Mouse (Mus musculus) embryonic facial prominence, embryonic 14.5 days (tissue): Measurements from ENCODE around the gene Neil1. TPM values are rescaled to one million over a fixed set of nuclear protein-coding genes. Genes with fewer than 3 reads are reported as not detected.

ENCODE experiments used
- ATAC-seq: fragments of 200-750 bp; cut with Nextera tagmentation; 2 replicates; pipeline ENCODE4 v1.8.0; 2017; ENCODE audit warnings: low read depth, moderate number of reproducible peaks, moderate TSS enrichment
- DNase-seq: peaks from one replicate; pipeline ENCODE4 v3.0.0-alpha.2; 2015; ENCODE audit warnings: low spot score
- H3K27ac ChIP-seq: fragments of 300-500 bp; sonication (generic); replicated peaks from 2 replicates; pipeline ENCODE4 v1.5.1; 2014; ENCODE audit warnings: low read depth, mild to moderate bottlenecking, low read length, moderate library complexity
- H3K27me3 ChIP-seq: fragments of 300-500 bp; sonication (generic); replicated peaks from 2 replicates; pipeline ENCODE4 v1.6.1; 2014; ENCODE audit warnings: low read length; ENCODE audit not compliant: control insufficient read depth, insufficient read depth
- H3K36me3 ChIP-seq: fragments of 300-500 bp; sonication (generic); 2 replicates; pipeline ENCODE4 v1.6.1; 2014; ENCODE audit warnings: low read length, mixed read lengths; ENCODE audit not compliant: control insufficient read depth, insufficient read depth
- H3K4me1 ChIP-seq: fragments of 300-500 bp; sonication (generic); 2 replicates; pipeline ENCODE4 v1.6.1; 2014; ENCODE audit warnings: antibody characterized with exemption, low read length; ENCODE audit not compliant: control insufficient read depth, insufficient read depth
- H3K4me2 ChIP-seq: fragments of 300-500 bp; sonication (generic); 2 replicates; pipeline ENCODE4 v1.6.1; 2014; ENCODE audit warnings: low read depth, mild to moderate bottlenecking, low read length, moderate library complexity, mixed read lengths
- H3K4me3 ChIP-seq: fragments of 300-500 bp; sonication (generic); 2 replicates; pipeline ENCODE4 v1.5.1; 2014; ENCODE audit warnings: low read depth, mild to moderate bottlenecking, low read length
- H3K9ac ChIP-seq: fragments of 300-500 bp; sonication (generic); 2 replicates; pipeline ENCODE4 v1.6.1; 2014; ENCODE audit warnings: low read depth, mild to moderate bottlenecking, low read length, moderate library complexity, mixed read lengths
- H3K9me3 ChIP-seq: fragments of 300-500 bp; sonication (generic); 2 replicates; pipeline ENCODE4 v1.6.1; 2016; ENCODE audit warnings: low read length; ENCODE audit not compliant: control insufficient read depth
- WGBS: fragments of 180-500 bp; shearing (Covaris S2); extraction: QIAGEN DNeasy Blood & Tissue Kit; methylation state at CpG from one replicate; pipeline ENCODE4 v1.1.7; 2014; 5-methylcytosine and 5-hydroxymethylcytosine counted together
- polyA plus RNA-seq: library from polyadenylated mRNA; unstranded; fragments of >200 nt; fragmentation: Nextera tagmentation; extraction: Ambion mirVana; gene quantifications from 2 replicates; pipeline ENCODE4 v1.2.1, GENCODE M21; 2014

Neil1 gene
- polyA plus RNA-seq, 1 experiment from 2014 or later: 6.5 TPM

DNA sequence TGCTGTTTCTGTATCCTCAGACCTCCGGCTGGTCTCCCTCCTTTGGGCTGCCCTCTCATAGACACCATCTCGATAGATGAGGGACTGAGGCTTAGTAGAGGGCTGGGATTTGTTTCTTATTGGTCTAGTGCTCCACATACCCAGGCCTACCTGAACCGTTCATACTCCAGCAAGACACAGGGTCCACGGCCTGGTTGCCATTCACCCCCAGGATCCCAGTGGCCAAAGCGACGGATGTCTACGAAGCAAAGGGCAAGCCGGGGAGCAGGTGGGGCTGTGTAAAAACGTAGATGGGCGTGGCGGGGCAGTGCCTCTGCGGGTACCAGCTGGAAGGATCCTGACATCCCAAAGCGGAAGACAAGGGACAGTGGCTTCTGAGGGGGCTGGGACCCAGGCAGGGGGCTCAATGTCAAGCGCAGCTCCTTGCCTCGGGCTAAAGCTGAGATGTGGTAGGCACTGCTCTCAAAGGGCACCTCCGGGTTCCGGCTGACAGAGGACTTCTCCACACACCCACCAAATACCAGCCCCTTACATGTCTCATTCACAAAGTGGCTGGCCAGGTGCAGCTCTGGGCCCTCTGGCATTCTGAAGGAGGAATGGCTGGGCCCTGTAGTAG is 1.5 kb downstream of the Neil1 start:
- H3K9ac ChIP-seq: peak overlapping the region; percentile 70; the same call in 1 of the 2 replicates
- H3K27ac ChIP-seq: no peak overlapping the region
- 79% methylated on average over 17 of the region's 17 CpGs for WGBS
- DNase-seq: no peak
- H3K9me3 ChIP-seq: no peaks in the 10 kb centered on the region
- peak overlapping the region; percentile 67; the same call in 1 of the 2 replicates for H3K4me2 ChIP-seq
- no peaks in the 10 kb centered on the region for H3K4me1 ChIP-seq
- H3K27me3 ChIP-seq: no peaks in the 10 kb centered on the region
- H3K4me3 ChIP-seq: no peak overlapping the region
- no peak for ATAC-seq
- 0 out of 2 replicates have a peak, but pooled peaks cover 18% of the 10 kb centered on the region for H3K36me3 ChIP-seq

DNA sequence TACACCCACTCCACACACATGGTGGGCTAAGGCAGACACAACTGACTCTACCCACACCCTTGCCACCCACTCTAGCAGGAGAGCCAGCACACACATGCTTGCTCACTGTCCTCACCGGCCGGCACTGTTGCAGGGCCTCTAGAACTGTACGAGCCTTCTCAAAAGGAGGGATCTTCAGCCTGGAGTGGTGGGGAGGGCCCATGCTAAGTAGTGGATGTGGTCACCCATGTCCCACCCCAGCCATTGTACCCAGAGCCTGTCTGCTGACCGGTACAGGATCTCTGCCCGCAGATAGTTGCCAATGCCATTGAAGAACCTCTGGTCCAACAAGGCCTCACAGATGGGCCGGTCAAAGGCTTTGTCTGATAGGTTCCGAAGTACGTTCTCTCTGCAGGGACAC is 3.3 kb downstream of the Neil1 start:
- Histone ChIP-seq H3K4me3 (no peak overlapping the region), H3K9ac (no peak overlapping the region), H3K4me1 (no peaks in the 10 kb centered on the region), H3K36me3 (peaks cover 34% of the 10 kb centered on the region), H3K9me3 (no peaks in the 10 kb centered on the region), H3K4me2 (no peak overlapping the region), H3K27me3 (no peaks in the 10 kb centered on the region), H3K27ac (no peak overlapping the region)
- no peak for DNase-seq
- ATAC-seq: no peak
- WGBS: 94% methylated on average over 8 of the region's 8 CpGs

DNA sequence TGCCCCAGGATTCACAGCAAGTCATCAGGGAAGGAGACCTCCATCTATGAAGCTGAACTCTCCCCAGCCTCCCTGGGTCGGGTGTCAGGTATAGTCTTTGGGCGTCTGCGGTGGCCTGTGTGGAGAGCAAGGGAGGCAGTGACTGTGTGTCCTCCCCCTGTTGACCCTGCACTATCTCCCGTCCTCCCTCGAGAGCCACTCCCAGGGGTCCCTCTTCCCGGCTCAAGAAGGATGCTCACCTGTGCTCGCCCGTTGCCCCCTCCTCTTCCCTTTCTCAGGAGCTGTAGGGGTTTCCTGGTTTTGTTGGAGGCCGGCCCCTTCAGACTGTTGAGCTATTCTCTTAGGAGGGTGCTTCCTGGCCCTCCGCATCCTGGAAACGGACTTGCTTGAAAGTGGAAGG is 4.9 kb downstream of the Neil1 start:
- ATAC-seq (no peak), DNase-seq (no peak)
- H3K4me3 ChIP-seq: no peak overlapping the region
- no peak overlapping the region for H3K27ac ChIP-seq
- WGBS: 77% methylated on average over 11 of the region's 11 CpGs
- no peak overlapping the region for H3K4me2 ChIP-seq
- H3K36me3 ChIP-seq: peaks cover 51% of the 10 kb centered on the region
- no peaks in the 10 kb centered on the region for H3K9me3 ChIP-seq
- H3K27me3 ChIP-seq: no peaks in the 10 kb centered on the region
- no peaks in the 10 kb centered on the region for H3K4me1 ChIP-seq
- no peak overlapping the region for H3K9ac ChIP-seq

DNA sequence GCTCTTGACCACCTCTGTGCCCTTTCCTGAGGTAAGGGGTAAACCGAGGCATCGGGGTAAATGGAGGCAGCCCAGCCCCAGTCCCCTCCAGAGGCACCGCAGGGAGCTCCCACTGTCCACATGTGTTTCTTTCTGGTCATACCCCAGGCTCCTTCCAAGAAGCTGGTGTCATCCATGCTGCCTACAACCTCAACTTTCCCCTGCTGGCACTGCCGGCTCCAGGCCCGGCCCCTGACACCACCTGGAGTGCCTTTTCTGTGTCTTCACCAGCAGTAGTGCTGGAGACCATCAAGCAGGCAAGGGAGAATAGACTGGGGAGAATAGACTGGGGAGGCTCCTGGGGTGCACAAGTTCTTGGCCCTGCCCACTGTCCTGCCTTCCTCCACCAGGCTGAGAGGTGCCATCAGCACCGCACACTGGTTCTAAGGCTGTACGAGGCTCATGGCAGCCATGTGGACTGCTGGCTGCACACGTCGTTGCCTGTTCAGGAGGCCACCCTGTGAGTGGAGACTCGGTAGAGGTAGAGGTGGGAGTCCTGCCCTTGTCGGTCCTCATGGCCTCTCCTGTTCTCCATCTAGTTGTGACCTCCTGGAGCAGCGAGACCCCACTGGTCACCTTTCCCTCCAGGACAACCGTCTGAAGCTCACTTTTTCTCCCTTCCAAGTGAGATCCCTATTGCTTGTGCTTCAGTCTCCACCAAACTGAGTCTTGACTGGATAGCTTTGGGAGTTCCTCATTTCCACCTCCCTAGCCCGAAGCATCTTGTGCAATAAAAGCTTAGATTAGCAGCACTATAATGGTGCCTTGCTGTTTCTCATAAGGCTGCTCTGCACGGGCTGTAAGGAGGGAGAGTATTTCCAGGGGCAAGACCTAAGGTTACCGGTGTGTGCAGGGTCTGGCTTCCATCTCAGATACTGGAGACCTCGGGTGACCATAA is 6.4 kb downstream of the Neil1 start:
- H3K9ac ChIP-seq: no peak overlapping the region
- WGBS: 88% methylated on average over 16 of the region's 17 CpGs
- peaks cover 66% of the 10 kb centered on the region for H3K36me3 ChIP-seq
- H3K4me2 ChIP-seq: no peak overlapping the region
- H3K27me3 ChIP-seq: no peaks in the 10 kb centered on the region
- no peaks in the 10 kb centered on the region for H3K4me1 ChIP-seq
- no peak overlapping the region for H3K27ac ChIP-seq
- no peak overlapping the region for H3K4me3 ChIP-seq
- no peaks in the 10 kb centered on the region for H3K9me3 ChIP-seq
- no peak for DNase-seq
- ATAC-seq: no peak

DNA sequence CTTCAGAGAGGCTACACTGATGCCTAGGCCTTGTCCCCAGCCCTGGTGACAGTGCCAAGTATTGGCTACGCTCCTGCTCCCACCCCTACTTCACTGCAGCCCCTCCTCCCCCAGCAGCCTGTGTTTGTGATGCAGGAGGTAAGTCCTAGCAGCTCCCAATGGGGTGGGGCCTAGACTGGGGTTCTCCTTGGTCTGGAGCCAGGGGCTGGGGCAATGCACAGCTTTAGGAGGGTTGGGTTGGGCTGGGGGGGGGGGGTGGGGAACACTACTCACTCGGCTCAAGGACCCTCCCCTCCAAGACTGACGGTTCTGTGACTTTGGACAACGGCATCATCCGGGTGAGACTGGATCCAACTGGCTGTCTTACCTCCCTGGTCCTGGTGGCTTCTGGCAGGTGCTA is 8.5 kb downstream of the Neil1 start:
- H3K4me3 ChIP-seq: no peak overlapping the region
- H3K36me3 ChIP-seq: peaks cover 87% of the 10 kb centered on the region
- no peak overlapping the region for H3K4me2 ChIP-seq
- H3K4me1 ChIP-seq: no peaks in the 10 kb centered on the region
- no peak for ATAC-seq
- H3K27me3 ChIP-seq: no peaks in the 10 kb centered on the region
- H3K9ac ChIP-seq: no peak overlapping the region
- no peak overlapping the region for H3K27ac ChIP-seq
- H3K9me3 ChIP-seq: no peaks in the 10 kb centered on the region
- WGBS: 81% methylated on average over 3 of the region's 5 CpGs
- no peak for DNase-seq

- H3K27me3 ChIP-seq: no peaks in the 10 kb centered on the region
- no peak for DNase-seq
- peaks cover 90% of the 10 kb centered on the region for H3K36me3 ChIP-seq
- H3K4me3 ChIP-seq: no peak overlapping the region
- no peak overlapping the region for H3K4me2 ChIP-seq
- no peak overlapping the region for H3K27ac ChIP-seq
- 93% methylated on average over 9 of the region's 9 CpGs for WGBS
- no peaks in the 10 kb centered on the region for H3K9me3 ChIP-seq
- H3K9ac ChIP-seq: no peak overlapping the region
- ATAC-seq: no peak
- no peaks in the 10 kb centered on the region for H3K4me1 ChIP-seq
These were observed 9.0 kb downstream of the Neil1 start for GRCm38 (mm10) chr9:57139110-57139509.

GRCm38 (mm10) chr9:57138507-57138906 is 9.6 kb downstream of the Neil1 start:
- H3K4me3 ChIP-seq: no peak overlapping the region
- WGBS: 91% methylated on average over 6 of the region's 6 CpGs
- H3K4me1 ChIP-seq: no peaks in the 10 kb centered on the region
- H3K4me2 ChIP-seq: no peak overlapping the region
- no peak for ATAC-seq
- DNase-seq: no peak
- peaks cover 88% of the 10 kb centered on the region for H3K36me3 ChIP-seq
- H3K27me3 ChIP-seq: no peaks in the 10 kb centered on the region
- H3K27ac ChIP-seq: no peak overlapping the region
- no peak overlapping the region for H3K9ac ChIP-seq
- no peaks in the 10 kb centered on the region for H3K9me3 ChIP-seq

DNA sequence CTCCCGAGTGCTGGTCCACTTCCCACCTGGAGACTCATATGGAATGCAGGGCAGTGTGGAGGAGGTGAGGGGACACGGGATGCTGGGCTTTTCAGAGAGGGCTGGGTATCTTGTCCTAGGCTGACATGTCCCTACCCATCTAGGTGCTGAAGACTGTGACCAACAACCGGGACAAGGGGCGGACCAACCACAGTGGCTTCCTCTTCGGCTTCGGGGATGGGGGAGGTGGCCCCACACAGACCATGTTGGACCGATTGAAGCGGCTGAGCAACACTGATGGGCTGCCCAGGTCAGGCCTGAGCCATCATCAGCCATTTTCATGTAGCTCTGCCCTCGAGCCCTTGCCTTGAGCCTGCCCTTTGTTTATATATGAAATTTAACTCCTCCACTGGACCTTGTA is 10.3 kb downstream of the Neil1 start:
- Histone ChIP-seq H3K27ac (no peak overlapping the region), H3K36me3 (peaks cover 83% of the 10 kb centered on the region), H3K9ac (no peak overlapping the region), H3K27me3 (no peaks in the 10 kb centered on the region), H3K4me3 (no peak overlapping the region), H3K4me1 (no peaks in the 10 kb centered on the region), H3K4me2 (no peak overlapping the region), H3K9me3 (no peaks in the 10 kb centered on the region)
- WGBS: 89% methylated on average over 9 of the region's 9 CpGs
- no peak for DNase-seq
- no peak for ATAC-seq
